Mouse (Mus musculus): ENCODE results near the gene Ptdss2. TPM values are rescaled to one million over a fixed set of nuclear protein-coding genes. Genes with fewer than 3 reads are reported as not detected.

Gene Ptdss2
- 80.2 and 97.6 TPM in 2 replicates for polyA plus RNA-seq (2015; fragmentation: Nextera tagmentation; extraction: Ambion mirVana)

DNA sequence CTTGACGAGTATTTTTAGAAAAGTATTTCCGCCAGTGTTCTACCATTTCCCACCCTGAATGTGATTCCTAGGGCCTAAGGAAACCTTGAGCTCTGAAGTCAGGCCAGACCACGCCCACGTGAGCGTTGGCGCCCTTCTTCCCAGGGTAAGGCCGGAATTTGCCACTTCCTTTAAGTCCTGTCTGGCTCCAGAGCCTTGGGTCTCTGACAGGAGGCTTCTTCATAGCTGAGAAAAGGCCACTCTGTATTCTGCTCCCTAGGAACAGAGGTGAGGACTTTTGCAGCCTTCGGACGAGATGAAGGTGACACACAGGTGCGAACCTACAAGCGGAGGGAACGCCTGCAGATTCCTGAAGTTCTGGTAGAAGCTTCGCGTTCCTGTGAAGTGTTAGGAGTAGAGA is at the start of gene Ptdss2:
Ptdss2 (plus strand) TSS at position 138 of the 400 bp plus-strand sequence.
- H3K27ac ChIP-seq (replicated peaks), result peak within 1 kb of the TSS; percentile 88
- ATAC-seq (ENCODE audit: low FRiP score, low read depth), result no peak
- no peaks in the 10 kb centered on the region for H3K9me3 ChIP-seq
- peaks cover 6% of the 10 kb centered on the region; the same call in 1 of the 2 replicates for H3K4me1 ChIP-seq (replicated peaks)
- H3K4me3 ChIP-seq, result peak within 1 kb of the TSS; percentile 76
- peak within 1 kb of the TSS; percentile 64 for H3K9ac ChIP-seq
- H3K36me3 ChIP-seq, result no peaks in the 10 kb centered on the region
- peak within 1 kb of the TSS; percentile 70 for H3K4me2 ChIP-seq
- WGBS, result 57% methylated on average over 14 of the region's 14 CpGs
- H3K27me3 ChIP-seq, result peaks cover 4% of the 10 kb centered on the region

DNA sequence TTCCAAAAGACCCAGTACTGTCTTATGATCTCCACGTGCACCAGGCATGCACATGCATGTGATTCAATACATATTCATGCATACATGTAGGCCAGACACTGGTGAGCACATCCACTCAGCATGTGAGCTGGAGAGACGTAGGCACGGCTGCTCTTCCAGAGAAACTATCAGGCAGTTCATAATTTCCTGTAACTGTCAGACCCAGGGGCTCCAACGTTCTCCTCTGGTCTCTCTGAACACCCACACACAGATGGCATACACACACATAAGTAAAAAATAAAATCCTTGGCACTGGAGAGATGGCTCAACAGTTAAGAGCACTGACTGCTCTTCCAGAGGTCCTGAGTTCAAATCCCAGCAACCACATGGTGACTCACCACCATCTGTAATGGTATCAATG is 48.4 kb upstream of the Ptdss2 start:
- Histone ChIP-seq H3K9me3 (no peaks in the 10 kb centered on the region), H3K27ac (replicated peaks) (no peak overlapping the region), H3K4me3 (no peak overlapping the region), H3K4me1 (replicated peaks) (peaks cover 26% of the 10 kb centered on the region), H3K4me2 (no peak overlapping the region), H3K27me3 (no peaks in the 10 kb centered on the region), H3K36me3 (peaks cover 3% of the 10 kb centered on the region; the same call in 1 of the 2 replicates), H3K9ac (no peak overlapping the region)
- WGBS, result 86% methylated on average over 4 of the region's 4 CpGs
- no peak for ATAC-seq (ENCODE audit: low FRiP score, low read depth)

DNA sequence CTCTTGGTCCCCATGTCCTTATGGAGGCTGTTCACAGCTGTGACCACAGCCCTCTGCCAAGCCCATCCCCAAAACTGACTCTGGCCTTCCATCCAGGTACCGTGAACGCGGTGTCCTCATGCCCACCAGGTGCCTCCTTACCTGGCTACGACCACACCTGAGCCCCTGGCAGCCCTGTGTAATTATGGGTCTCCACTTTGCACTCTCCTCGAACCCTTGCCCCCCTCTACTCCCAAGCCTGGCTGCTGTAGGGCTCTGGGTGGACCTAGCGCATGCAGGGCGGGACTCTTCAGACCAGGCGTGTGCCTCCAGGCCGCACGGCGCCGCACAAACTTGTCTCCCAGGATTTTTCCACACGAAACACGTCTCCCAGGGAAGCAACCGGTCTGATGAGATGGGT is 44.3 kb upstream of the Ptdss2 start, which contains the start of gene Pkp3:
Pkp3 (plus strand) TSS at position 378 of the 400 bp plus-strand sequence.
- H3K27me3 ChIP-seq, result peaks cover 3% of the 10 kb centered on the region; the same call in 1 of the 2 replicates
- no peaks in the 10 kb centered on the region for H3K36me3 ChIP-seq
- H3K4me2 ChIP-seq, result no peak within 1 kb of the TSS
- ATAC-seq (ENCODE audit: low FRiP score, low read depth), result no peak
- H3K4me3 ChIP-seq, result no peak within 1 kb of the TSS
- no peaks in the 10 kb centered on the region for H3K4me1 ChIP-seq (replicated peaks)
- H3K9ac ChIP-seq, result no peak within 1 kb of the TSS
- H3K27ac ChIP-seq (replicated peaks), result no peak within 1 kb of the TSS
- H3K9me3 ChIP-seq, result no peaks in the 10 kb centered on the region
- WGBS, result 94% methylated on average over 15 of the region's 15 CpGs

DNA sequence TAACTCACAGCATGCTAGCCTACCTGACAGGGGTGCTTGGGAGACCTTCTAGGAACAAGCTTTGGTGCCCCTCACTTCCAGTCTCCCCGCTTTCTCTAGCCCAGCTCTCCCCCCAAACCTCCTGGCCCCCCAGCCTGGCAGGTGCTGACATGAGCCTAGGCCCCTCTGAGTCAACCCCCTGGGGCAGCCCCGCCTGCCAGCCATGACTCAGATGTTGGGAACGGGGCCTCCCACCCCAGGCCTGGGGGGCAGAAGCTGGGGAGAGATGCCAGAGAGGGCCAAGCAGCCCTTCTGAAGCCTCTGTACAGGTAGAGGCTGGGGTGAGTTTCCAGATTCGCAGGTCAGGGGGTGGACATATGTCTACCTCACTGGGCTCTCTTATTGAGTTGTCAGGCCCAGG is 43.3 kb upstream of the Ptdss2 start:
- H3K27me3 ChIP-seq, result peaks cover 3% of the 10 kb centered on the region; the same call in 1 of the 2 replicates
- H3K27ac ChIP-seq (replicated peaks), result no peak overlapping the region
- H3K4me2 ChIP-seq, result no peak overlapping the region
- no peak overlapping the region for H3K9ac ChIP-seq
- H3K9me3 ChIP-seq, result no peaks in the 10 kb centered on the region
- H3K4me1 ChIP-seq (replicated peaks), result no peaks in the 10 kb centered on the region
- no peaks in the 10 kb centered on the region for H3K36me3 ChIP-seq
- H3K4me3 ChIP-seq, result no peak overlapping the region
- no peak for ATAC-seq (ENCODE audit: low FRiP score, low read depth)
- 85% methylated on average over 4 of the region's 4 CpGs for WGBS

DNA sequence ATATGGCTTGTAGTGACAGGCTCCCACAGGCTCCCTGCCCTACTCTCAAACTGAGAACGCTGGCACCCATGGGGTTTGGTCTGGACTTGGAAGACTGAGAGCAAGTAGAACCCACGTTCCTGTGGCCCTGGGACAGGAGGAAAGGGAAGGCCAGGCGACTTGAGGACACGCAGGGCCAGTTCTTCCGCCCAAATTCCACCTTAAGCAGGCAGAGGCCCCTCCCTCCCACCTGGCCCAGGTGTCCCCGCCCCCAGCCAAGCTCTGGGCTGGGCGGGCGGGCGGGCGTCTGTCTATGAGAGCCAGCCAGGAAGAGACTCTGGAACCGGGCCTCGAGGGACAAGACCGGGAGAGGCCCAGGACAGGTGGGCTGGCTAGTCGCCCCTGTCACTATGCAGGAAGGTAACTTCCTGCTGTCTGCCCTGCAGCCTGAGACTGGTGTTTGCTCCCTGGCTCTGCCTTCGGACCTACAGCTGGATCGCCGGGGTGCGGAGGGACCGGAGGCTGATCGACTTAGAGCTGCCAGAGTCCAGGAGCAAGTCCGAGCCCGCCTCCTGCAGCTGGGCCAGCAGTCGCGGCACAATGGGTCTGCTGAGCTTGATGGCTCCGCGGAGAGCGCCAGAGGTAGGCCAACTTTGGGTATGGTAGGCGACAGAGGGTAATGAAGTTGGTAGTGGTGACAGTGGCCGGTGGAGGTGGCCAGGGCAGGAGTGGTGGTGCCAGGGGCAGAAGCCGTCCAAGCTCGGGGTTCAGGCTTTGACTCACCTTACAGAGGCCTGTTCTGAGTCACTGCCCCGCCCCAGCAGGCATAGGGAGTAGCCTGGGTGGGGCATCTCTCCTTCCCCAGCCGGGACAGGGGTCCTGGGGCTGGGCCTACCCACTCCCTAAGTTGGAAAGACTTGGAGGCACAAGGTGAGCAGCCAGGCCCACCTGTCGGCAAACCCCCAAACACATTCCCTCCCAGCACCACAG is 42.4 kb upstream of the Ptdss2 start:
- 31% methylated on average over 34 of the region's 34 CpGs for WGBS
- H3K4me1 ChIP-seq (replicated peaks), result no peaks in the 10 kb centered on the region
- no peaks in the 10 kb centered on the region for H3K36me3 ChIP-seq
- H3K4me3 ChIP-seq, result no peak overlapping the region
- no peak for ATAC-seq (ENCODE audit: low FRiP score, low read depth)
- H3K9me3 ChIP-seq, result no peaks in the 10 kb centered on the region
- H3K9ac ChIP-seq, result no peak overlapping the region
- H3K27ac ChIP-seq (replicated peaks), result no peak overlapping the region
- H3K27me3 ChIP-seq, result peaks cover 3% of the 10 kb centered on the region; the same call in 1 of the 2 replicates
- H3K4me2 ChIP-seq, result no peak overlapping the region

DNA sequence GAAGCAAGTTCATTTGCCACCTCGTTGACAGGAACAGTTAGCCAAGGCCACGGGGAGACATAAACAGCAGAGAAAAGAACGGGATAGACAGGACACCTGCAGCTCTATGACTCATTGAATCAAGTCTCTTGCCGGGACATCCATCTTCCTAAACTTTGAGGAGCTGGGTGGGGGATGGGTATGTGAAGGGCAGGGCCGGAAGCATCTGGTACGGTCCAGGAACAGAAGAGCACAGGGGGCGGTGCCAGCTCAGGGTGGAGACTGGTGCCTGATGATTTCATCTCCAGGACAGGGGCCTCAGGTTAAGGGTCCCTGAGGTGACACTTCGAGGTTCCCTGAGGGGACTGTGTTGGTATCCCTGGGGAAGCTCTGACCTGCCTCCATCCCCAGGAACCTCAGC is 34.3 kb upstream of the Ptdss2 start:
- no peak for ATAC-seq (ENCODE audit: low FRiP score, low read depth)
- WGBS, result 42% methylated on average over 8 of the region's 8 CpGs
- Histone ChIP-seq H3K27ac (replicated peaks) (no peak overlapping the region), H3K9me3 (no peaks in the 10 kb centered on the region), H3K27me3 (peaks cover 32% of the 10 kb centered on the region), H3K4me3 (no peak overlapping the region), H3K4me2 (no peak overlapping the region), H3K4me1 (replicated peaks) (peaks cover 7% of the 10 kb centered on the region), H3K9ac (no peak overlapping the region), H3K36me3 (no peaks in the 10 kb centered on the region)

DNA sequence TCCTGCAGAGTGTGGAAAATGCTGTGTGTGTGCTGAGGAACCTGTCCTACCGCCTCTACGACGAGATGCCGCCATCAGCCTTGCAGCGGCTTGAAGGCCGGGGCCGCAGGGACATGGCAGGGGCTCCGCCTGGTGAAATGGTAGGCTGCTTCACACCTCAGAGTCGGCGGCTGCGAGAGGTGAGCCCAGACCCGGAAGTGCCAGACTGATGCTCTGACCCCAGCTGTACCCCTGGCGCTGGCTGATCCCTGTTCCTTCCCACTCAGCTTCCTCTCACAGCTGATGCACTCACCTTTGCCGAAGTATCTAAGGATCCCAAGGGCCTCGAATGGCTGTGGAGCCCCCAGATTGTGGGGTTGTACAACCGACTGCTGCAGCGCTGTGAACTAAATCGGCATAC is 33.7 kb upstream of the Ptdss2 start:
- no peak overlapping the region for H3K4me2 ChIP-seq
- H3K36me3 ChIP-seq, result no peaks in the 10 kb centered on the region
- no peak overlapping the region for H3K4me3 ChIP-seq
- ATAC-seq (ENCODE audit: low FRiP score, low read depth), result no peak
- H3K4me1 ChIP-seq (replicated peaks), result peaks cover 7% of the 10 kb centered on the region
- no peak overlapping the region for H3K27ac ChIP-seq (replicated peaks)
- peaks cover 35% of the 10 kb centered on the region for H3K27me3 ChIP-seq
- 22% methylated on average over 18 of the region's 18 CpGs for WGBS
- H3K9me3 ChIP-seq, result no peaks in the 10 kb centered on the region
- no peak overlapping the region for H3K9ac ChIP-seq

DNA sequence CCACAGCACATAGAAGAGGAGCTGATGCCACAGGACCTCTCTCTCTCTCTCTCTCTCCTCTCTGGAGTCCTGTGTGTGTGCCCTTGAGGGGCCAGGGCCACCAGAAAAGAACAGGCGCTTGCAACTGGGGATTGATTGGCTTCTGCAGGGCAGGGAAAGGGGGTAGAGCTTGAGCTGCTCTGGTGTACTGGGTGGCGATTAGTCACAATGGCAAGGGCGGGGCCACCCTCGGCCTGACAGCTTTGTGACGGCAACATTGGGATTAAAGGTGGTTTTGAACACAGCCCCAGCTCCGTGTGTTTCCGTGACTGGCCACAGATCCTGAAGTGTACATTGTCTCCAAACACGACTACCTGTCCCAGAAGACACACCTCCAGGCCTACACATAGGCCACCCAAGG is 32.0 kb upstream of the Ptdss2 start:
- Histone ChIP-seq H3K9ac (no peak overlapping the region), H3K36me3 (no peaks in the 10 kb centered on the region), H3K9me3 (no peaks in the 10 kb centered on the region), H3K4me2 (no peak overlapping the region), H3K27ac (replicated peaks) (no peak overlapping the region), H3K4me1 (replicated peaks) (peaks cover 7% of the 10 kb centered on the region), H3K27me3 (peaks cover 35% of the 10 kb centered on the region), H3K4me3 (no peak overlapping the region)
- 54% methylated on average over 8 of the region's 8 CpGs for WGBS
- no peak for ATAC-seq (ENCODE audit: low FRiP score, low read depth)

DNA sequence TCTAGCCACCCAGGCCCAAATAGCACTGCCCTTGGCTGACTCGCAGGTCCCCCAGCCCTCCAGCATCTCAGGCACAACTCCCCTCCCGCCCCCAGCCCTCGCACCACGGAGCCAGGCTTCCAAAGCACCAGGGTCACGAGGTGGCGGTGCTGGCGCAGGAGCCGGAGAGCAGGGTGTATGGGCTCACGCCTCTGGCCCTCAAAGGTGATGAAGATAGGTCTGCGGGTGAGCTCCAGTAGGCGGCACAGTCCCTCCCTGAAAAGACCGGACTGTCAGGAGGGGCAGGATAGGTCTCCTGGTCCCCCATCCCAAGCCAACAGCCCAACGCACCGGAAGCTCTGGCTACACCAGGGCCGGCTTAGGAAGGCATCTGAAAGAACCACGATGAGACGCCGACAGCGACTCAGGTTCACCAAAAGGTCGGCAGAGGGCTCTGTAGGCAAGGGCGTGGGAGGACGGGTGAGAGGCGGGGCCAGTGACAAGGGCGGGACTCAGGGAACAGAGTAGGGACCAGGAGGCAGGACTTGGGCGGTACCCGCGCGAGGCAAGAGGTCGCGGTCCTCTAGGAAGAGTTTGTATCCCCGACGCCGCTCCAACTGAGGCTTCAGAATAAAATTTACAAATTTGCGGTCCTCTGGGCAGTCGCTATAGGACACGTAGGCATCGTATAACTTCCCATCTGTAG is 30.0 kb upstream of the Ptdss2 start:
- Histone ChIP-seq H3K4me3 (peak overlapping the region; percentile 20), H3K36me3 (no peaks in the 10 kb centered on the region), H3K9me3 (no peaks in the 10 kb centered on the region), H3K27ac (replicated peaks) (no peak overlapping the region), H3K4me2 (peak overlapping the region; percentile 48), H3K4me1 (replicated peaks) (peaks cover 7% of the 10 kb centered on the region), H3K27me3 (peaks cover 35% of the 10 kb centered on the region), H3K9ac (no peak overlapping the region)
- 9% methylated on average over 37 of the region's 37 CpGs for WGBS
- ATAC-seq (ENCODE audit: low FRiP score, low read depth), result peak; percentile 83

DNA sequence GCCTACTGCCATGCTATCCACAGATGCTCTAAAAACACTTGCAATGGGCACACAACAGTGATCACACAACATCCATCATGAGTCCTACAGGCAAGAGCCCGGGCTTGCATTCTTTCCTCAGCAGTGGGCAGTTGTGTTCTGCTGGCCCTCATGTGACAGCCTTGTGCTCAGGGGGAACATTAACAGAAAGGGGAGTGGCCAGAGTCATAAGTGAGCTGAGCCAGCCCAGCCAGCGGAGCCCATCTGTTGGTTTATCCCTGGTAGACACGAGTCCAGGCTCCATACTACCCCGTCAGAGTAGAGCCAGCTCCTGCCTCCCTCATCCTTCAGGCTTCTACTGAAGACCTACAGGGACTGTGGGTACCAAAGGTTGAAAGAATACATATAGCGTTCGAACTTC is 28.2 kb upstream of the Ptdss2 start:
- no peak for ATAC-seq (ENCODE audit: low FRiP score, low read depth)
- Histone ChIP-seq H3K4me2 (no peak overlapping the region), H3K36me3 (no peaks in the 10 kb centered on the region), H3K27ac (replicated peaks) (no peak overlapping the region), H3K4me3 (no peak overlapping the region), H3K4me1 (replicated peaks) (peaks cover 7% of the 10 kb centered on the region), H3K27me3 (peaks cover 36% of the 10 kb centered on the region), H3K9ac (no peak overlapping the region), H3K9me3 (no peaks in the 10 kb centered on the region)
- 79% methylated on average over 6 of the region's 6 CpGs for WGBS

DNA sequence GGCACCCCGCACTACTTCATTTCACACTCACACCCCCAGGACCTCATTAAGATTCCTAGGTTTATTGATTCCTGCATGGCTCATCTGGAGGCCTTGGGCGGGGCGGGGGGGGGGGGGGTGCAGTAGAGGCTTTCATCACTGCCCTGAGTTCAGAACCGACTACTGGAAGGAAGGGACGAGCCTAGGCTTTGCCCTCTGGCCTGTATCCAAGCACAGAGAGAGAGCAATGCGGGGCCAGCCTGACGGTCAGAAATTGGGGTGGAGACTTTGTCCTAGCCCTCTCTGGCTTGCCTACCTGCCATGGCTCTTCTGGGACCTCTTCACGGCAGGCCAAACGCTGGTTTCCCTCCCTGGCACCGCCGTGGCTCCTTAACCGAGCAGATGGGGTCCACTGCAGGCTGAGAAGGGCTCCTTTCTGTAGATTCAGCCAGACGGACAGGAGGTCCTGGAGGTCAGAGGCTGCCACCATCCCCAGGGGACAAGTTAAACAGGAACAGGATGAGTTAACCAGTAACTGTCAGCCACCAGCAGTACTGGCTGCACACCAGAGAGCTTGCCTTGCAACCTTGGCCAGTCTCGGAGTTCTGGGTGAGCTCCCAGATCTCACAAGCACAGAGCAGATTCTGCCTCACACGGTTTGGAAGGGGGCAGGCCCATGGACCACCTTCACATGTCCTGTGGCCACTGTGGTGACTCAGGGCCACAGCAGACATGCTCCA is 27.5 kb upstream of the Ptdss2 start:
- WGBS, result 51% methylated on average over 15 of the region's 15 CpGs
- ATAC-seq (ENCODE audit: low FRiP score, low read depth), result no peak

More for the DNA sequence above, 27.5 kb upstream of the Ptdss2 start:
- H3K9ac ChIP-seq, result no peak overlapping the region
- no peak overlapping the region for H3K4me2 ChIP-seq
- H3K27me3 ChIP-seq, result peaks cover 36% of the 10 kb centered on the region
- no peak overlapping the region for H3K27ac ChIP-seq (replicated peaks)
- no peak overlapping the region for H3K4me3 ChIP-seq
- H3K36me3 ChIP-seq, result no peaks in the 10 kb centered on the region
- H3K9me3 ChIP-seq, result no peaks in the 10 kb centered on the region
- H3K4me1 ChIP-seq (replicated peaks), result peaks cover 11% of the 10 kb centered on the region

Data from hindbrain, embryonic 15.5 days (tissue).